Mouse (Mus musculus) neural tube, embryonic 15.5 days (tissue): ENCODE measurements around the gene Mybpc1. TPM values are rescaled to one million over a fixed set of nuclear protein-coding genes. Genes with fewer than 3 reads are reported as not detected.

Experiments
- ATAC-seq: fragments of 200-750 bp; cut with Nextera tagmentation; 2 replicates; pipeline ENCODE4 v1.8.0; 2017; ENCODE audit warnings: mild to moderate bottlenecking, moderate TSS enrichment, moderate library complexity; ENCODE audit not compliant: low FRiP score
- H3K27ac ChIP-seq: fragments of 300-500 bp; sonication (generic); replicated peaks from 2 replicates; pipeline ENCODE4 v1.5.1; 2015; ENCODE audit warnings: mild to moderate bottlenecking, inconsistent platforms
- H3K27me3 ChIP-seq: fragments of 300-500 bp; sonication (generic); replicated peaks from 2 replicates; pipeline ENCODE4 v1.6.1; 2015; ENCODE audit warnings: inconsistent platforms
- H3K36me3 ChIP-seq: fragments of 300-500 bp; sonication (generic); 2 replicates; pipeline ENCODE4 v1.6.1; 2015; ENCODE audit warnings: inconsistent platforms
- H3K4me1 ChIP-seq: fragments of 300-500 bp; sonication (generic); 2 replicates; pipeline ENCODE4 v1.6.1; 2015; ENCODE audit warnings: inconsistent platforms
- H3K4me2 ChIP-seq: fragments of 300-500 bp; sonication (generic); 2 replicates; pipeline ENCODE4 v1.6.1; 2015; ENCODE audit warnings: inconsistent platforms, mild to moderate bottlenecking, moderate library complexity
- H3K4me3 ChIP-seq: fragments of 300-500 bp; sonication (generic); replicated peaks from 2 replicates; pipeline ENCODE4 v1.5.1; 2015; ENCODE audit warnings: mild to moderate bottlenecking, inconsistent platforms
- H3K9ac ChIP-seq: fragments of 300-500 bp; sonication (generic); replicated peaks from 2 replicates; pipeline ENCODE4 v1.6.1; 2015; ENCODE audit warnings: mild to moderate bottlenecking, inconsistent platforms
- H3K9me3 ChIP-seq: fragments of 300-500 bp; sonication (generic); replicated peaks from 2 replicates; pipeline ENCODE4 v1.6.1; 2016; ENCODE audit warnings: inconsistent platforms
- WGBS: fragments of 180-500 bp; shearing (Covaris S2); methylation state at CpG from one replicate; pipeline ENCODE4 v1.1.7; 2015; ENCODE audit warnings: mixed read lengths; 5-methylcytosine and 5-hydroxymethylcytosine counted together
- polyA plus RNA-seq: library from polyadenylated mRNA; unstranded; fragments of >200 nt; fragmentation: Nextera tagmentation; extraction: Ambion mirVana; gene quantifications from 2 replicates; pipeline ENCODE4 v1.2.1, GENCODE M21; 2015

Gene Mybpc1
- polyA plus RNA-seq, 1 experiment from 2014 or later: 12.6 TPM

- 47% methylated on average over 3 of the region's 3 CpGs for WGBS
- Histone ChIP-seq H3K36me3 (no peaks in the 10 kb centered on the region), H3K27ac (no peak overlapping the region), H3K9ac (no peak overlapping the region), H3K4me1 (peaks cover 17% of the 10 kb centered on the region), H3K4me2 (peak overlapping the region; percentile 77), H3K4me3 (no peak overlapping the region), H3K27me3 (no peaks in the 10 kb centered on the region), H3K9me3 (no peaks in the 10 kb centered on the region)
- ATAC-seq: no peak
These were observed 100.5 kb downstream of the Mybpc1 start for GRCm38 (mm10) chr10:88504481-88504880.

GRCm38 (mm10) chr10:88503421-88504314 lies 101.3 kb downstream of the Mybpc1 start, which contains the start of gene Chpt1:
Gene Chpt1 (minus strand): TSS chr10:88504073.
- Histone ChIP-seq H3K27ac (peak within 1 kb of the TSS; percentile 82), H3K36me3 (no peaks in the 10 kb centered on the region), H3K4me1 (peaks cover 17% of the 10 kb centered on the region), H3K9ac (peak within 1 kb of the TSS; percentile 79), H3K4me3 (peak within 1 kb of the TSS; percentile 66), H3K9me3 (no peaks in the 10 kb centered on the region), H3K27me3 (no peaks in the 10 kb centered on the region), H3K4me2 (peak within 1 kb of the TSS; percentile 77)
- WGBS: under 1% methylated on average over 69 of the region's 80 CpGs
- ATAC-seq: peak; percentile 96

GRCm38 (mm10) chr10:88502919-88503318 lies 102.0 kb downstream of the Mybpc1 start:
- WGBS: 51% methylated on average over 4 of the region's 4 CpGs
- Histone ChIP-seq H3K36me3 (no peaks in the 10 kb centered on the region), H3K9me3 (no peaks in the 10 kb centered on the region), H3K27me3 (no peaks in the 10 kb centered on the region), H3K4me3 (peak overlapping the region; percentile 66), H3K27ac (peak overlapping the region; percentile 82; the same call in 1 of the 2 replicates), H3K4me1 (peaks cover 17% of the 10 kb centered on the region), H3K9ac (peak overlapping the region; percentile 79), H3K4me2 (peak overlapping the region; percentile 77)
- ATAC-seq: peak; percentile 0; the same call in 1 of the 2 replicates

GRCm38 (mm10) chr10:88501886-88502765 lies 102.8 kb downstream of the Mybpc1 start:
- H3K9me3 ChIP-seq: no peaks in the 10 kb centered on the region
- no peak overlapping the region for H3K9ac ChIP-seq
- ATAC-seq: no peak
- no peaks in the 10 kb centered on the region for H3K36me3 ChIP-seq
- no peaks in the 10 kb centered on the region for H3K27me3 ChIP-seq
- H3K4me3 ChIP-seq: peak overlapping the region; percentile 17; the same call in 1 of the 2 replicates
- 68% methylated on average over 13 of the region's 13 CpGs for WGBS
- no peak overlapping the region for H3K27ac ChIP-seq
- peak overlapping the region; percentile 77 for H3K4me2 ChIP-seq
- H3K4me1 ChIP-seq: peaks cover 17% of the 10 kb centered on the region

- Histone ChIP-seq H3K36me3 (no peaks in the 10 kb centered on the region), H3K4me1 (peaks cover 17% of the 10 kb centered on the region), H3K27me3 (no peaks in the 10 kb centered on the region), H3K4me2 (no peak overlapping the region), H3K9ac (no peak overlapping the region), H3K4me3 (no peak overlapping the region), H3K9me3 (no peaks in the 10 kb centered on the region), H3K27ac (no peak overlapping the region)
- WGBS: 88% methylated on average over 10 of the region's 10 CpGs
- no peak for ATAC-seq
These were observed 103.6 kb downstream of the Mybpc1 start for GRCm38 (mm10) chr10:88501370-88501769.

- Histone ChIP-seq H3K36me3 (no peaks in the 10 kb centered on the region), H3K9ac (no peak overlapping the region), H3K27ac (no peak overlapping the region), H3K27me3 (no peaks in the 10 kb centered on the region), H3K4me2 (no peak overlapping the region), H3K9me3 (no peaks in the 10 kb centered on the region), H3K4me1 (peaks cover 17% of the 10 kb centered on the region), H3K4me3 (no peak overlapping the region)
- ATAC-seq: no peak
- 61% methylated on average over 5 of the region's 5 CpGs for WGBS
These were observed 105.0 kb downstream of the Mybpc1 start for GRCm38 (mm10) chr10:88499993-88500392.

GRCm38 (mm10) chr10:88496864-88497564 lies 107.9 kb downstream of the Mybpc1 start:
- Histone ChIP-seq H3K27ac (no peak overlapping the region), H3K4me3 (no peak overlapping the region), H3K27me3 (no peaks in the 10 kb centered on the region), H3K4me2 (no peak overlapping the region), H3K9me3 (no peaks in the 10 kb centered on the region), H3K9ac (no peak overlapping the region), H3K4me1 (peaks cover 14% of the 10 kb centered on the region), H3K36me3 (no peaks in the 10 kb centered on the region)
- no peak for ATAC-seq
- WGBS: 60% methylated on average over 11 of the region's 11 CpGs

- Histone ChIP-seq H3K4me1 (peaks cover 7% of the 10 kb centered on the region; the same call in 1 of the 2 replicates), H3K4me2 (no peak overlapping the region), H3K36me3 (no peaks in the 10 kb centered on the region), H3K9me3 (no peaks in the 10 kb centered on the region), H3K4me3 (no peak overlapping the region), H3K9ac (no peak overlapping the region), H3K27me3 (no peaks in the 10 kb centered on the region), H3K27ac (no peak overlapping the region)
- ATAC-seq: no peak
- 76% methylated on average over 4 of the region's 4 CpGs for WGBS
These were observed 109.9 kb downstream of the Mybpc1 start for GRCm38 (mm10) chr10:88494959-88495587.

- H3K4me2 ChIP-seq: no peak overlapping the region
These were observed 112.3 kb downstream of the Mybpc1 start for GRCm38 (mm10) chr10:88492658-88493057.

GRCm38 (mm10) chr10:88491632-88492031 lies 113.3 kb downstream of the Mybpc1 start:
- no peak overlapping the region for H3K4me2 ChIP-seq
- 66% methylated on average over 7 of the region's 7 CpGs for WGBS

More at GRCm38 (mm10) chr10:88492658-88493057, 112.3 kb downstream of the Mybpc1 start:
- no peaks in the 10 kb centered on the region for H3K27me3 ChIP-seq
- WGBS: 52% methylated on average over 8 of the region's 8 CpGs
- no peaks in the 10 kb centered on the region for H3K9me3 ChIP-seq
- peaks cover 7% of the 10 kb centered on the region; the same call in 1 of the 2 replicates for H3K4me1 ChIP-seq
- H3K27ac ChIP-seq: no peak overlapping the region
- H3K4me3 ChIP-seq: no peak overlapping the region
- ATAC-seq: no peak
- 0 out of 2 replicates have a peak, but pooled peaks cover 2% of the 10 kb centered on the region for H3K36me3 ChIP-seq
- H3K9ac ChIP-seq: no peak overlapping the region

More at GRCm38 (mm10) chr10:88491632-88492031, 113.3 kb downstream of the Mybpc1 start:
- Histone ChIP-seq H3K27ac (no peak overlapping the region), H3K4me1 (peaks cover 7% of the 10 kb centered on the region; the same call in 1 of the 2 replicates), H3K27me3 (no peaks in the 10 kb centered on the region), H3K9me3 (no peaks in the 10 kb centered on the region), H3K4me3 (no peak overlapping the region), H3K36me3 (0 out of 2 replicates have a peak, but pooled peaks cover 2% of the 10 kb centered on the region), H3K9ac (no peak overlapping the region)
- ATAC-seq: no peak
